Mouse (Mus musculus) midbrain, postnatal 0 days (tissue): Measurements from ENCODE around the gene Ces2h. TPM values are rescaled to one million over a fixed set of nuclear protein-coding genes. Genes with fewer than 3 reads are reported as not detected.
A peak's percentile ranks its signal among the peaks of the same experiment; 100 is the strongest.

Experiments
- ATAC-seq: fragments of 200-750 bp; cut with Nextera tagmentation; 2 replicates; pipeline ENCODE4 v1.8.0; 2017; ENCODE audit warnings: moderate number of reproducible peaks, mild to moderate bottlenecking, moderate TSS enrichment, moderate library complexity; ENCODE audit not compliant: low FRiP score
- DNase-seq: peaks from one replicate; pipeline ENCODE4 v3.0.0-alpha.2; 2015; ENCODE audit warnings: low spot score
- H3K27ac ChIP-seq: fragments of 300-500 bp; sonication (generic); 2 replicates; pipeline ENCODE4 v1.5.1; 2014; ENCODE audit warnings: low read depth, mild to moderate bottlenecking, low read length, mixed read lengths
- H3K27me3 ChIP-seq: fragments of 300-500 bp; sonication (generic); 2 replicates; pipeline ENCODE4 v1.6.1; 2014; ENCODE audit warnings: low read length, control low read depth, mixed read lengths; ENCODE audit not compliant: insufficient read depth
- H3K36me3 ChIP-seq: fragments of 300-500 bp; sonication (generic); 2 replicates; pipeline ENCODE4 v1.6.1; 2014; ENCODE audit warnings: low read length, control low read depth, mixed read lengths; ENCODE audit not compliant: insufficient read depth
- H3K4me1 ChIP-seq: fragments of 300-500 bp; sonication (generic); 2 replicates; pipeline ENCODE4 v1.6.1; 2014; ENCODE audit warnings: mild to moderate bottlenecking, control low read depth, antibody characterized with exemption, low read length, mixed read lengths; ENCODE audit not compliant: insufficient read depth
- H3K4me2 ChIP-seq: fragments of 300-500 bp; sonication (generic); 2 replicates; pipeline ENCODE4 v1.6.1; 2014; ENCODE audit warnings: low read depth, mild to moderate bottlenecking, low read length, mixed read lengths; ENCODE audit not compliant: poor library complexity, severe bottlenecking
- H3K4me3 ChIP-seq: fragments of 300-500 bp; sonication (generic); 2 replicates; pipeline ENCODE4 v1.5.1; 2014; ENCODE audit warnings: low read depth, mild to moderate bottlenecking, low read length, moderate library complexity
- H3K9ac ChIP-seq: fragments of 300-500 bp; sonication (generic); replicated peaks from 2 replicates; pipeline ENCODE4 v1.6.1; 2014; ENCODE audit warnings: mild to moderate bottlenecking, low read length, moderate library complexity, mixed read lengths; ENCODE audit not compliant: poor library complexity, severe bottlenecking
- H3K9me3 ChIP-seq: fragments of 300-500 bp; sonication (generic); 2 replicates; pipeline ENCODE4 v1.6.1; 2016; ENCODE audit warnings: low read length, control low read depth
- CTCF ChIP-seq: IDR thresholded peaks from 2 replicates; pipeline ENCODE4 v1.5.1; 2016; ENCODE audit warnings: antibody characterized with exemption, mild to moderate bottlenecking
- WGBS: fragments of 180-500 bp; shearing (Covaris S2); extraction: QIAGEN DNeasy Blood & Tissue Kit; methylation state at CpG from one replicate; pipeline ENCODE4 v1.1.7; 2014; 5-methylcytosine and 5-hydroxymethylcytosine counted together
- polyA plus RNA-seq: library from polyadenylated mRNA; unstranded; fragments of >200 nt; fragmentation: Nextera tagmentation; extraction: Ambion mirVana; gene quantifications from 2 replicates; pipeline ENCODE4 v1.2.1, GENCODE M21; 2015
- total RNA-seq: library from RNA; depleted of rRNA; stranded (reverse); fragments of >200 nt; gene quantifications from 2 replicates; pipeline ENCODE4 v1.2.3, GENCODE M21; 2014

Ces2h gene
- total and polyA plus RNA-seq, 2 experiments from 2014 or later, result not detected

DNA sequence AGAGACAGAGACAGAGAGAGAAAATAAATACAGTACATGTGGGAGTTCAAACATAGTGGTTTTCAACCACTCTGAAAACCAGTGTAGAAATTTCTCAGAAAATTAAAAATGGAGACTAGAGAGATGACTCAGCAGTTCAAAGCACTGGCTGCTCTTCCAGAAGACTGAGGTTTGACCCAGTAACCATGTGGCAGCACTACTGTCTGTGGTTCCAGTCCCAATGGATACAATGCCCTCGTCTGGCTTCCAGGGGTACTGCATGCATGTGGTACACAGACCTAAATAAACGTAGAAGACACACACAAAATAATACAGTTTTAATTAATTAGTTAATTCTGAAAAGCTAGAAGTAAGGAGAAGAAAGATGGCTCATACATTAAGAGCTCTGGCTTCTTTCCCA, 24.4 kb downstream of the Ces2h start:
- H3K36me3 ChIP-seq, result no peaks in the 10 kb centered on the region
- no peaks in the 10 kb centered on the region for H3K9me3 ChIP-seq
- no peak overlapping the region for H3K4me2 ChIP-seq
- no peak overlapping the region for H3K4me3 ChIP-seq
- 0 out of 2 replicates have a peak, but pooled peaks have one; percentile 22 for TF ChIP-seq CTCF
- H3K27ac ChIP-seq, result no peak overlapping the region
- 64% methylated on average over 2 of the region's 2 CpGs for WGBS
- ATAC-seq (no peak), DNase-seq (peak; percentile 1)
- no peak overlapping the region for H3K9ac ChIP-seq
- H3K27me3 ChIP-seq, result no peaks in the 10 kb centered on the region
- no peaks in the 10 kb centered on the region for H3K4me1 ChIP-seq

DNA sequence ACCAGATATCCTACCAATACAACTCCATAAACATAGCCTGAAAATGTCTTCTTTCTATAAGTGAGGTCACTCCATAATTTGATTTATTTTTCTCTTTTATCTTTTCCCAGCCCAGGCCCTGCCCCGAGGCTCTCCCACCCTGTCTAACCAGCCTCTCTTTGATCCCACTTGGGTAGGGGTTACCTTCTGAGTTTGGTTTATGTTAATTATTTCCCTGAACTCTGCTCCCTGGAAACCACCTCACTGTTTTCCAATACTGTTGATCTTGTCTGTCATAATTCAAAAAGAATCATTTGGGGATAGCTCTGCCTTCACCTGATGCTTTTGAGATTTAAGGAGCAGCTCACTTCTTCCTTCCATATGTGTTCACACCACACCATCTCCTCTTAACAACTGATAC, 42.9 kb downstream of the Ces2h start:
- Histone ChIP-seq H3K36me3 (no peaks in the 10 kb centered on the region), H3K27ac (no peak overlapping the region), H3K4me2 (no peak overlapping the region), H3K9ac (no peak overlapping the region), H3K4me3 (no peak overlapping the region), H3K4me1 (no peaks in the 10 kb centered on the region), H3K9me3 (no peaks in the 10 kb centered on the region), H3K27me3 (no peaks in the 10 kb centered on the region)
- 82% methylated on average over 1 of the region's 1 CpGs for WGBS
- no peak for TF ChIP-seq CTCF
- DNase-seq (no peak), ATAC-seq (no peak)

DNA sequence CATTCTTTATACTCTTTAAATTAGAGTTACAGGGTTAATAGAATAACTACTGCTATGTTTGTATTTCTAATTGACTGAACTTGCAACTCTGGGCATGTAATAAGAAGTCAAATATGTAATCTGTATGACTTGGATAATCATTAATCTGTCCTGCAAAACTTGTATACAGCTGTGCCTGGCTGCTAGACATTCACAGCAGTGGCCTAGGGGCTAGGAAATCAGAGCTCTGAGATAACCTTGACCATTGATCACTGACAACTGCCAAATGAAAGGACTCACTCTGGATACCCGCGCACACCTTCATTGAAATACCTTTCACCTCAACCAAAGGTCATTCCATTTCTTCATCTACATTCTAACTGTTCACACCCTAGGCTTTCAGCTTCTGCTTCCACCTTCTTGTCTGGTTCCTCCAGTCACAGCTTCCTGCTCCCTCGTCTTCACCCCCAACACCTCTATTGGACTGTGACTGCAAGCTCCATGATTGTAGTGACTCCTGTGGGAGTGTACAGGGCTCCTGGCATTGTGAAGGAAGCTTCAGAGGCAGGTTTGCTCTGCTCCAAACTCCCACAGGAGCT, 45.3 kb downstream of the Ces2h start:
- Histone ChIP-seq H3K9me3 (no peaks in the 10 kb centered on the region), H3K4me1 (no peaks in the 10 kb centered on the region), H3K4me2 (no peak overlapping the region), H3K4me3 (no peak overlapping the region), H3K27me3 (no peaks in the 10 kb centered on the region), H3K9ac (no peak overlapping the region), H3K27ac (no peak overlapping the region), H3K36me3 (no peaks in the 10 kb centered on the region)
- TF ChIP-seq CTCF, result no peak
- DNase-seq (no peak), ATAC-seq (no peak)
- 89% methylated on average over 3 of the region's 3 CpGs for WGBS

DNA sequence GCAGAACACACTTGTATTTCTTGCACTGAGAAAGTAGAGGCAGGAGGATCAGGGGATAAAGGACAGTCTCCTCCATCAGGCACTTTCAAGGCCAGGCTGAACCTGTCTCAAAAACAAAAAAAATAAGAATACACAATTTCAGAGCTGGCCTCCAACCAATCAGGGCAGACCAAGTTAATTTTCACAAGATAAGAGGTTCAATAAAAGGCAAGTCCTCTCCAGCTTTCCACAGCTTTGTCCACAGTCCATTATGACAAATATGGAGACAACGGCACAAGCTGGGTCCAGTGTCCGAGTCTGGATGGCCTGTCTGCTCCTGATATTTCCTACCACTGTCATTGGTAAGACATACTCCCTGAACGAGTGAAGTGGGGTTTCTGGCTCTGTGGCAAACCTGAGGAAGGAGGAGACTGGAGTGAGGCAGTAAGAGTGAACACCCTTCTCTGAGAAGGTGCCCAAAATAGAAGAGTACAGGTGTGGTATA, 47.8 kb downstream of the Ces2h start, which contains the start of gene Ces3a:
TSS of gene Ces3a (plus strand) at position 231 of the 484 bp plus-strand sequence.
- H3K27ac ChIP-seq, result no peak within 1 kb of the TSS
- DNase-seq (no peak), ATAC-seq (no peak)
- no peak within 1 kb of the TSS for H3K4me2 ChIP-seq
- no peaks in the 10 kb centered on the region for H3K9me3 ChIP-seq
- WGBS, result 83% methylated on average over 3 of the region's 3 CpGs
- no peaks in the 10 kb centered on the region for H3K36me3 ChIP-seq
- no peaks in the 10 kb centered on the region for H3K4me1 ChIP-seq
- no peak within 1 kb of the TSS for H3K9ac ChIP-seq
- H3K4me3 ChIP-seq, result no peak within 1 kb of the TSS
- no peak for TF ChIP-seq CTCF
- no peaks in the 10 kb centered on the region for H3K27me3 ChIP-seq

DNA sequence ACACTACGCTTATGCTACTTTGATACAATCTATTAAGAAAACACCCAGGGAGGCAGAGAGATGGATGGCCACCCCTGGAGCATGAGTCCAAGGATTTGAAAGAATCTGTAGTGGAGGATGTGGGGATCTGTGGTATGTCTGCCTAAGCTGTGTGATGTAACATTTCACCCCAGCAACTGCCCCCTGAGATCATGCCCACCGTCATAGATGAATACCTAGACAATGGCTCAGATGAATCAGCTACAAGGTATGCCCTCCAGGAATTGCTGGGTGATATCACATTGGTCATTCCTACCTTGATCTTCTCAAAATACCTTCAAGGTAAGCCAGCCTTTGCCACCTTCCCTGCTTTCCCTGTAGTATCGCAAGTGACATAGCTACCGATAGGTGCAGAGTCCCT, 55.6 kb downstream of the Ces2h start:
- DNase-seq, result no peak
- no peak overlapping the region for H3K27ac ChIP-seq
- H3K27me3 ChIP-seq, result no peaks in the 10 kb centered on the region
- no peak for ATAC-seq
- H3K4me1 ChIP-seq, result no peaks in the 10 kb centered on the region
- H3K36me3 ChIP-seq, result no peaks in the 10 kb centered on the region
- TF ChIP-seq CTCF, result no peak
- WGBS, result 92% methylated on average over 4 of the region's 4 CpGs
- no peak overlapping the region for H3K4me2 ChIP-seq
- no peak overlapping the region for H3K9ac ChIP-seq
- no peak overlapping the region for H3K4me3 ChIP-seq
- no peaks in the 10 kb centered on the region for H3K9me3 ChIP-seq

- no peak for DNase-seq
- H3K4me1 ChIP-seq, result no peaks in the 10 kb centered on the region
- no peaks in the 10 kb centered on the region for H3K36me3 ChIP-seq
- H3K9ac ChIP-seq, result no peak overlapping the region
- 0 out of 2 replicates have a peak, but pooled peaks cover 3% of the 10 kb centered on the region for H3K9me3 ChIP-seq
- no peak overlapping the region for H3K4me2 ChIP-seq
- ATAC-seq, result no peak
- TF ChIP-seq CTCF, result no peak
- H3K27me3 ChIP-seq, result no peaks in the 10 kb centered on the region
- no peak overlapping the region for H3K27ac ChIP-seq
- no peak overlapping the region for H3K4me3 ChIP-seq
Measured at GRCm38 (mm10) chr8:105060056-105060455, 59.4 kb downstream of the Ces2h start.
